Mouse (Mus musculus): ENCODE data around the gene Zc2hc1b. TPM values are rescaled to one million over a fixed set of nuclear protein-coding genes. Genes with fewer than 3 reads are reported as not detected.

Gene Zc2hc1b
- total and polyA plus RNA-seq, 3 experiments: not detected

DNA sequence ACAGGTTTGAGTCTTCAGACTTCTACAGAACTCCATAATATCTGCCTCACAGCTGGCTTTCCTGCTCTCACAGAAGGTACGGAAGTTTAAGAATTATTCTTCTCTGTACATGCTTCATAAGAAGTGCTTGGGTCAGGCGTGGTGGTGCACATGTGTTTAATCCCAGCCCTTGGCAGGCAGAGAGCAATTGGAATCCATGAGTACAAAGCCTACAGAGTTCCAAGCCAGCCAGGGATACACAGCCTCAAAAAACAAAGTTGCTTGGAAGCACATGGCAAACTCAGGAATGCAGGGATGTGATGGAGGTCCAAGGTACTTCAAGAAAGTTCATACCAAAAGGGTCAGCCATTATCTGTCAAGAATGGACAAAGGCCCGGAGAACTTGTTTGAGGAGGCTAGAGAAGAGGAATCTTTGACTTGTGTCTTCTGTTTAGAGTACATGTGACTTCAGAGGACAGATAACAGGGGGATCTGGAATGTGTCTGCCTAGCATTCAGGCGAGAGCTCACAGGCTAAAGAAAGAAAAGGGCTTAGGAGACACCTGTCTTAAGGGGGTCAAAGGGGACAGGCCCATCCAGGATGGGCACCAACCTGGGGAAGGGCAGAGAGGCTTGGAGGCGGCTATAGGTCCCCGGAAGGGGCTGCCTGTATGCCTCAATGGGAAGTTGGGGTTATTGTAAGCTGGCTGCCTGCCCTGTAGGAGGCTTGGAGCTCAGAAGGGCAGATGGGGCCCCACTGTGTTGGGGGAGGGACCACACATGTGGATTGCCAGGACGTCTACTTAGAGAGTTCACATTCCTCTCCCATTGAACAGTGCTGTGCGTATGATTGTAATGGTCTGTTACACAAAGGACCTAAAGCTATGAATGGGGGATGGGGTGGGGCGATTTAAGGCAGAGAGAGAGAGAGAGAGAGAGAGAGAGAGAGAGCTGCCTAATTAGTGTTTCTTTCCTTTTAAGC, 60.8 kb downstream of the Zc2hc1b start:
- intact Hi-C loops (cut with DNase I): no loop called here
- H3K79me2 ChIP-seq (replicated peaks; ENCODE audit: control insufficient read depth, insufficient read depth, low read length): no peaks in the 10 kb centered on the region
- 58% methylated on average over 9 of the region's 9 CpGs for WGBS
- H3K27ac ChIP-seq: no peak overlapping the region
- H3K27me3 ChIP-seq (ENCODE audit: control insufficient read depth, insufficient read depth, low read length): no peaks in the 10 kb centered on the region
- no peak overlapping the region for H3K4me3 ChIP-seq
- no peak for DNase-seq
- no peak for TF ChIP-seq EP300 (IDR thresholded peaks at IDR 0.05; ENCODE audit: insufficient read depth, low read depth, low read length)
- TF ChIP-seq POLR2A (IDR thresholded peaks at IDR 0.05; ENCODE audit: insufficient read depth, low read depth, low read length): no peak
- no peak for TF ChIP-seq CTCF (IDR thresholded peaks at IDR 0.05)
- no peaks in the 10 kb centered on the region for H3K4me1 ChIP-seq (ENCODE audit: control insufficient read depth, insufficient read depth, low read length)
- H3K9ac ChIP-seq (ENCODE audit: low read depth, low read length): no peak overlapping the region
- no peaks in the 10 kb centered on the region for H3K36me3 ChIP-seq (ENCODE audit: control insufficient read depth, insufficient read depth, low read length)

DNA sequence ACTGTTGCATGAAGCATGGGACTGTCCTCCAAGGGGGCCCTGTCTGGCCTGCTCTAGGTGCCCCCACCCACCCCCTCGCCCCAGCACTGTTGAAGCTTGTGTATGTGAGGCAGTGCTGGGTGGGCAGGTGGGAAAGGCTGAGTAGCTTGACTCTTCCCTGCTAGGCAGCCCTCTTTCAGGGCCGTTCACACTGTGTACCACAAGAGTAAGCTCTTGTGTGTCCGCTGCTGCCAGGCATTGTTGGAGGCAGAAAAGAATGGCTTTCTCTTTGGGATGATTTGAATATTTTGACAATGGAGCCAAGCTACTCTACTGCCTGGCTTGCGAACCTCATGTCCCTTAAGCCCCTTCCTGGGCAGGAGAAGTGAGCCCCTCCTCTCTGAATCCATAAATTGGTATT, 62.8 kb downstream of the Zc2hc1b start:
- Histone ChIP-seq H3K4me1 (ENCODE audit: control insufficient read depth, insufficient read depth, low read length) (no peaks in the 10 kb centered on the region), H3K79me2 (replicated peaks; ENCODE audit: control insufficient read depth, insufficient read depth, low read length) (no peaks in the 10 kb centered on the region), H3K27me3 (ENCODE audit: control insufficient read depth, insufficient read depth, low read length) (no peaks in the 10 kb centered on the region), H3K9ac (ENCODE audit: low read depth, low read length) (no peak overlapping the region), H3K4me3 (no peak overlapping the region), H3K36me3 (ENCODE audit: control insufficient read depth, insufficient read depth, low read length) (no peaks in the 10 kb centered on the region), H3K27ac (no peak overlapping the region)
- 90% methylated on average over 4 of the region's 4 CpGs for whole genome bisulfite sequencing
- no peak for TF ChIP-seq EP300 (IDR thresholded peaks at IDR 0.05; ENCODE audit: insufficient read depth, low read depth, low read length)
- no peak for TF ChIP-seq POLR2A (IDR thresholded peaks at IDR 0.05; ENCODE audit: insufficient read depth, low read depth, low read length)
- TF ChIP-seq CTCF (IDR thresholded peaks at IDR 0.05): no peak
- no peak for DNase-seq
- intact Hi-C loops (cut with DNase I): no loop called here

DNA sequence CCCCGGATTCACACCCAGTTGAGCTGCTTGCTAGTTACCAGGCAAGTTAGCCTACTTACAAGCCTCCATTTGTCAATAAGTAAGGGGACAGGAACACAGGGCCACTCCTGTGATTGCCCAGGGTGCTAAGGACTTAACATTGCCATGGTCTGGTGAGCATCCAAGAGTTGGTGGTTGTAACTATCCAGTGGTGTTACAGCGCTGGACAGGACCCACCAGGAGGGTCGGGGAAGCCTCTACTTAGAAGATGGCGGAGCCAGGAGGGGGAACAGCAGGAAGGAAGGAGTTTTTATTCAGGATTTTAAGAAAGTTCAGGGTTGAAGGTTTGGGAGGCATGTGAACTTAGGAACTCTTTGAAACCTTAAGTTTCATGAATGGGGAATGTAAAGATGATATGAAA, 64.2 kb downstream of the Zc2hc1b start:
- H3K4me3 ChIP-seq: no peak overlapping the region
- no peak overlapping the region for H3K9ac ChIP-seq (ENCODE audit: low read depth, low read length)
- no peaks in the 10 kb centered on the region for H3K27me3 ChIP-seq (ENCODE audit: control insufficient read depth, insufficient read depth, low read length)
- no peak overlapping the region for H3K27ac ChIP-seq
- H3K79me2 ChIP-seq (replicated peaks; ENCODE audit: control insufficient read depth, insufficient read depth, low read length): no peaks in the 10 kb centered on the region
- no peaks in the 10 kb centered on the region for H3K36me3 ChIP-seq (ENCODE audit: control insufficient read depth, insufficient read depth, low read length)
- no peak for TF ChIP-seq CTCF (IDR thresholded peaks at IDR 0.05)
- TF ChIP-seq EP300 (IDR thresholded peaks at IDR 0.05; ENCODE audit: insufficient read depth, low read depth, low read length): no peak
- TF ChIP-seq POLR2A (IDR thresholded peaks at IDR 0.05; ENCODE audit: insufficient read depth, low read depth, low read length): no peak
- H3K4me1 ChIP-seq (ENCODE audit: control insufficient read depth, insufficient read depth, low read length): peaks cover 2% of the 10 kb centered on the region
- 80% methylated on average over 4 of the region's 4 CpGs for WGBS
- no peak for DNase-seq
- intact Hi-C loops (cut with DNase I): no loop called here

DNA sequence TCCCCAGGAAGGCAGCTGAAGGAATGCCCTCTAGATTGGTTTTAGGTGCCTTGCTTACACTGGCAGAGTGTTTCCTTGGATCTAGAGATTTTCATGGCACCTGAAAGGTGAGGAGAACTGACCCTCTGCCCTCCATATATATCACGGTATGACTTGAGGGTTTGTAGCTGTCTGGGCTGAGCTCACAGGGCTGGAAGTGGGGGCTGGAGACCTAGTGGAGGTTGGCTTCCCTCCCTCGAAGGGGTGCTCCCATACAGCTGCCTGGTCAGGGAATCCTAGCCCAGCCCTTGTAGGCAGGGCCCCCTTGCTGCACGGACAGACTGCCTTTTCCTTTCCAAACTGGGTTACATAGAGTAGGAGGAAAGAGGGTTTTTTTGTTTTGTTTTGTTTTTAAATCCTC, 65.0 kb downstream of the Zc2hc1b start:
- Histone ChIP-seq H3K4me3 (no peak overlapping the region), H3K4me1 (ENCODE audit: control insufficient read depth, insufficient read depth, low read length) (peaks cover 2% of the 10 kb centered on the region), H3K79me2 (replicated peaks; ENCODE audit: control insufficient read depth, insufficient read depth, low read length) (no peaks in the 10 kb centered on the region), H3K36me3 (ENCODE audit: control insufficient read depth, insufficient read depth, low read length) (no peaks in the 10 kb centered on the region), H3K27me3 (ENCODE audit: control insufficient read depth, insufficient read depth, low read length) (no peaks in the 10 kb centered on the region), H3K9ac (ENCODE audit: low read depth, low read length) (no peak overlapping the region), H3K27ac (no peak overlapping the region)
- intact Hi-C loops (cut with DNase I): no loop called here
- TF ChIP-seq CTCF (IDR thresholded peaks at IDR 0.05): no peak
- no peak for TF ChIP-seq POLR2A (IDR thresholded peaks at IDR 0.05; ENCODE audit: insufficient read depth, low read depth, low read length)
- no peak for TF ChIP-seq EP300 (IDR thresholded peaks at IDR 0.05; ENCODE audit: insufficient read depth, low read depth, low read length)
- 47% methylated on average over 3 of the region's 3 CpGs for WGBS
- DNase-seq: no peak

DNA sequence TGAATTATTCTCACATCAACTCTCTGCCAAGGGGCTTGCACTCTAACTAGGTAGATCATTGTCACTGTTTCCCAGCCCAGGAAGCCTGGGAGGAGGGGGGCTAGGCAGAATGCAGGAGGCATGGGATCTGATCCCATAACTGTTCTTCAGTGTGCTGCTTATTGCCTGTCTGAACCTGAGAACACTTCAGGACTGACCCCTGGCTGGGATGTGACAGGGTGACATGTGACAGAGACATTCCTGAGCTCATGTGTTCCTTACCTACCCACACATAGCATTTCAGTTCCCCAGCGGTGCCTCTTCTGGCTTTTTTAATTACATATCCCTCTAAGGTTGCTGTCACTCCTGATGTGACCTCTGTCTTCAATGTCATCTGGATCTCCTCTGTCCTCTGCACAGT, 68.0 kb downstream of the Zc2hc1b start:
- H3K9ac ChIP-seq (ENCODE audit: low read depth, low read length): no peak overlapping the region
- H3K27me3 ChIP-seq (ENCODE audit: control insufficient read depth, insufficient read depth, low read length): no peaks in the 10 kb centered on the region
- H3K4me3 ChIP-seq: no peak overlapping the region
- intact Hi-C loops (cut with DNase I): no loop called here
- H3K4me1 ChIP-seq (ENCODE audit: control insufficient read depth, insufficient read depth, low read length): peaks cover 2% of the 10 kb centered on the region
- H3K27ac ChIP-seq: no peak overlapping the region
- WGBS: 63% methylated on average over 1 of the region's 1 CpGs
- no peak for DNase-seq
- no peak for TF ChIP-seq EP300 (IDR thresholded peaks at IDR 0.05; ENCODE audit: insufficient read depth, low read depth, low read length)
- TF ChIP-seq CTCF (IDR thresholded peaks at IDR 0.05): no peak
- no peak for TF ChIP-seq POLR2A (IDR thresholded peaks at IDR 0.05; ENCODE audit: insufficient read depth, low read depth, low read length)
- no peaks in the 10 kb centered on the region for H3K36me3 ChIP-seq (ENCODE audit: control insufficient read depth, insufficient read depth, low read length)
- no peaks in the 10 kb centered on the region for H3K79me2 ChIP-seq (replicated peaks; ENCODE audit: control insufficient read depth, insufficient read depth, low read length)

DNA sequence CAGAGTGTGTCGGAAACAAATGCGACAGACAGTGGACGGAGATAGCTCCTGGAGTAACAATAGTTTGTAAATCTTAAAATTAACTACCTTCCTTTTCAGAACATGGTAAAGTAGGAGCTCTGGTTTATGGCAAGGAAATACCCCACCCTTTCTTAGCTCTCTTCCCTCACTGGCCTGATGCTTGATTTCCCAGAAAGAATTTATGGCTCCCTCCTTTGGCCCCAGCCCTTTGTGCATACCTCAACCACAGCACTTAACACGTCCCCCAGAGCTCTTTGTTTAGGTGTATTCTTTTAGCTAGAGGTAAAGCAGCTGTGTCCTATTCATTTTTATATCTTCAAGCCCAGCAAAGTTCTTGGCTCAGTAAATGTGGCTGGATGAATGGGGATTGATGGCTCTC, 69.0 kb downstream of the Zc2hc1b start:
- no peak overlapping the region for H3K9ac ChIP-seq (ENCODE audit: low read depth, low read length)
- TF ChIP-seq CTCF (IDR thresholded peaks at IDR 0.05): no peak
- TF ChIP-seq EP300 (IDR thresholded peaks at IDR 0.05; ENCODE audit: insufficient read depth, low read depth, low read length): no peak
- H3K36me3 ChIP-seq (ENCODE audit: control insufficient read depth, insufficient read depth, low read length): no peaks in the 10 kb centered on the region
- H3K79me2 ChIP-seq (replicated peaks; ENCODE audit: control insufficient read depth, insufficient read depth, low read length): no peaks in the 10 kb centered on the region
- H3K27me3 ChIP-seq (ENCODE audit: control insufficient read depth, insufficient read depth, low read length): no peaks in the 10 kb centered on the region
- no peak overlapping the region for H3K27ac ChIP-seq
- no peak for DNase-seq
- intact Hi-C loops (cut with DNase I): no loop called here
- H3K4me3 ChIP-seq: no peak overlapping the region
- peaks cover 2% of the 10 kb centered on the region for H3K4me1 ChIP-seq (ENCODE audit: control insufficient read depth, insufficient read depth, low read length)
- WGBS: 81% methylated on average over 4 of the region's 4 CpGs

Data from heart, adult 2 months (tissue).